Mouse (Mus musculus) CH12.LX (cell line): ENCODE results near the gene Spryd3.

Experiments used
- CTCF ChIP-seq, 2 experiments: IDR thresholded peaks in 1 of 2; conservative IDR thresholded peaks in 1 of 2; 2 replicates each; pipeline ENCODE4 v1.5.1; 2011 to 2012; ENCODE audit warnings: low read depth in 2 of 2, low read length in 2 of 2, improper control_type of control experiment in 1 of 2, inconsistent platforms in 1 of 2, mild to moderate bottlenecking in 1 of 2, moderate library complexity in 1 of 2
- E2F4 ChIP-seq: IDR thresholded peaks from 2 replicates; pipeline ENCODE4 v1.6.1; 2011; ENCODE audit warnings: low read depth, low read length, improper control_type of control experiment; ENCODE audit not compliant: insufficient replicate concordance
- ELF1 ChIP-seq: IDR thresholded peaks from 2 replicates; pipeline ENCODE4 v1.6.1; 2014; ENCODE audit warnings: low read depth, mild to moderate bottlenecking, inconsistent platforms, low read length, improper control_type of control experiment
- JUND ChIP-seq: conservative IDR thresholded peaks from 2 replicates; pipeline ENCODE4 v1.6.1; 2011; ENCODE audit warnings: low read depth, low read length, improper control_type of control experiment
- MAX ChIP-seq: IDR thresholded peaks from 2 replicates; pipeline ENCODE4 v1.6.1; 2011; ENCODE audit warnings: low read length, improper control_type of control experiment
- MAZ ChIP-seq: IDR thresholded peaks from 2 replicates; pipeline ENCODE4 v1.6.1; 2012; ENCODE audit warnings: low read depth, mild to moderate bottlenecking, inconsistent platforms, low read length, improper control_type of control experiment, moderate library complexity
- MEF2A ChIP-seq: IDR thresholded peaks from 2 replicates; pipeline ENCODE4 v1.6.1; 2014; ENCODE audit warnings: low read depth, mild to moderate bottlenecking, inconsistent platforms, low read length, improper control_type of control experiment, borderline replicate concordance
- POLR2A ChIP-seq: IDR thresholded peaks from 2 replicates; pipeline ENCODE4 v1.6.1; 2011; ENCODE audit warnings: low read depth, mild to moderate bottlenecking, improper control_type of control experiment, low read length
- TBP ChIP-seq: conservative IDR thresholded peaks from 2 replicates; pipeline ENCODE4 v1.6.1; 2011; ENCODE audit warnings: low read depth, low read length, improper control_type of control experiment
- TCF12 ChIP-seq: IDR thresholded peaks from 2 replicates; pipeline ENCODE4 v1.6.1; 2014; ENCODE audit warnings: low read depth, mild to moderate bottlenecking, inconsistent platforms, low read length, improper control_type of control experiment
- ZC3H11A ChIP-seq: IDR thresholded peaks from 2 replicates; pipeline ENCODE4 v1.6.1; 2012; ENCODE audit warnings: low read depth, mild to moderate bottlenecking, inconsistent platforms, low read length, improper control_type of control experiment

DNA sequence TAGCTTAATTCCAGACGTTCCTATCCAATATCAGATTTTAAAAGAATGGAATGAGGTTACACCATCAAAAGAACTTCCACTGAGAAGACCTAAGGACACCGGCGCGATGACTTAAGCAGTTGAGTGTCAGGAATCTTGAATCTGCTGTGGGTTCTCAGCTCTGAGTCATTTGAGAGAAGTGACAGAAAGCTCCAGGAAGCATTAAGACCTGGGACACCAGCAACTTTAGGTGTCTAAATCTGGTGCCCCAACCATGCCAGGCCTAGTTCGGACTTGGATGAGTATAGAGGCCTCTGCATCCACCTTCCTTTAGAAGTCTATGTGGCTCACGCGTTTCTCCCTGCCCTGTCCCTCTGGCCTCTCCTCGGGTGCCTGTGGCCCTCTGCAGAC is 36.3 kb downstream of the Spryd3 start:
- TF ChIP-seq JUND (no peak), CTCF (conservative IDR thresholded peaks at IDR 0.05 in 1 of 2, IDR thresholded peaks at IDR 0.05 in 1 of 2; ENCODE audit: low read depth in 2 of 2, low read length in 2 of 2) (no peak), TCF12 (no peak), ZC3H11A (no peak), MEF2A (no peak), TBP (no peak), POLR2A (no peak), MAZ (no peak), MAX (no peak), ELF1 (no peak), E2F4 (no peak)
